Comparison of ENCODE assay signal across 9 mouse cellular contexts in the genomic region with DNA sequence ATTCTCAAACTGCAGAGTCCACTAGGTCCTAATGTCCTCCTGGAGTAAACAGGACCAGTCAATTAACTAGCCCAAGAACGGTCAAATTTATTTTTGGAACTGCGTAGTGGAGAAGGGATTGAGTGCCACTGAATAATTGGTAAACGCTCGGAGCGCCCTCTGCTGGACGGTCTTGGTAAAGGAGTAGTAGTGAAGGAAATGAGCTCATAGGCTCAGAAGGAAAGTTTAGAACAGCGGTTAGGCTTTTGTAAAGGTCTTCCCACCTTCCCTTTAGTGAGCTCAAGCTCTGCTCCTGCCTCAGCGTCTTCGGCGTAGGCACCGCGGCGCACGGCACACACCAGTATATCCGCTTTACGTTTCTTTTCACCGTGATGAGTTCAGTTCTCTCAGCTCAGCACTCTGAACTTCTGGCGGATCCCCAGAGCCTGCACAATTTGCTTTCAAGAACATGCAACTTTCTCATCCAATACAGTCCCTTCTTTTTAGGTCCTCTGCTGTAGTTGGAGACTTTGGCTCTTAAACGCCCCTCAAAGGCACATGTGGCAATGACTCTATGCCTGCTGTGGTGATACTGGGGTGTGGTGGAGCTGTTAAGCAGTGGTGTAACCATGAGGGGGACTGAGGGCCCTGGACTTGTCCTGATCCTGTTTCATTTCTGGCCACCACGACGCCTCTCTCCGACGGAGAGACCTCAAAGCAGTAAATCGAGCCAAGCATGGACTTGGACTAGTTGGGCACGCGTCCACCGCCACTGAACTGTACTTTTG. TPM values are rescaled to one million over a fixed set of nuclear protein-coding genes. Genes with fewer than 3 reads are reported as not detected.
DNase-seq lines count a peak whose midpoint lies in the region; ATAC-seq and TF ChIP-seq lines count a peak whose summit lies in the region.
"Had no signal": no experiment of that assay in that cellular context is flagged by ENCODE, and none has a peak within 500 bp of the region (broad histone marks: within the 10 kb centered on the region; RNA-seq: fewer than 3 reads in every experiment).

No protein-coding gene starts in this region.

- H3K27ac ChIP-seq in CH12.LX (ENCODE audit: insufficient read depth, low read depth) = no peak overlapping the region
- H3K27ac ChIP-seq in forebrain, embryonic 11.5 days (ENCODE audit: low read depth, low read length) = no peak overlapping the region
- peak overlapping the region; percentile 71 for H3K27ac ChIP-seq in heart, embryonic 16.5 days (ENCODE audit: low read length)
- no peak overlapping the region for H3K27ac ChIP-seq in liver, embryonic 14.5 days
- H3K27ac ChIP-seq in neural tube, embryonic 11.5 days (ENCODE audit: low read depth, low read length) = no peak overlapping the region
- peak overlapping the region; percentile 61 for H3K27ac ChIP-seq in stomach, postnatal 0 days (replicated peaks)
- H3K27ac ChIP-seq: macrophage had no signal

- H3K4me2 ChIP-seq in CH12.LX (ENCODE audit: insufficient read depth, low read depth, poor library complexity, severe bottlenecking) = peak overlapping the region; percentile 60
- peak overlapping the region; percentile 40 for H3K4me2 ChIP-seq in forebrain, embryonic 11.5 days (ENCODE audit: low read depth, low read length, severe bottlenecking)
- peak overlapping the region; percentile 75 for H3K4me2 ChIP-seq in heart, embryonic 16.5 days (ENCODE audit: low read depth, low read length)
- H3K4me2 ChIP-seq in liver, embryonic 14.5 days (ENCODE audit: low read depth) = peak overlapping the region; percentile 57
- H3K4me2 ChIP-seq in neural tube, embryonic 11.5 days (ENCODE audit: low read depth) = peak overlapping the region; percentile 8
- H3K4me2 ChIP-seq in stomach, postnatal 0 days (replicated peaks; ENCODE audit: low read depth) = peak overlapping the region; percentile 66

- peaks cover 2% of the 10 kb centered on the region for H3K9me3 ChIP-seq in CH12.LX (replicated peaks; ENCODE audit: low read length)
- H3K9me3 ChIP-seq in forebrain, embryonic 11.5 days (ENCODE audit: control insufficient read depth, low read length) = no peaks in the 10 kb centered on the region
- H3K9me3 ChIP-seq in heart, embryonic 16.5 days (replicated peaks; ENCODE audit: control insufficient read depth, low read length) = no peaks in the 10 kb centered on the region
- no peaks in the 10 kb centered on the region for H3K9me3 ChIP-seq in liver, embryonic 14.5 days (ENCODE audit: control insufficient read depth, low read length)
- H3K9me3 ChIP-seq in neural tube, embryonic 11.5 days (ENCODE audit: control insufficient read depth, low read length) = no peaks in the 10 kb centered on the region
- H3K9me3 ChIP-seq in stomach, postnatal 0 days (ENCODE audit: control insufficient read depth, low read length) = no peaks in the 10 kb centered on the region

- WGBS in forebrain, embryonic 11.5 days = 32% methylated on average over 27 of the region's 27 CpGs
- 21% methylated on average over 27 of the region's 27 CpGs for WGBS in heart, embryonic 16.5 days
- WGBS in liver, embryonic 14.5 days (ENCODE audit: insufficient replicate concordance) = 20% methylated on average over 27 of the region's 27 CpGs
- WGBS in neural tube, embryonic 11.5 days = 29% methylated on average over 27 of the region's 27 CpGs
- 22% methylated on average over 27 of the region's 27 CpGs for WGBS in stomach, postnatal 0 days

- H3K36me3 ChIP-seq in CH12.LX (replicated peaks in 1 of 2; ENCODE audit: control insufficient read depth in 1 of 2, insufficient read depth in 1 of 2, low read length in 1 of 2) = no peaks in the 10 kb centered on the region
- H3K36me3 ChIP-seq in forebrain, embryonic 11.5 days (ENCODE audit: control insufficient read depth, insufficient read depth, low read length) = no peaks in the 10 kb centered on the region
- H3K36me3 ChIP-seq in heart, embryonic 16.5 days (ENCODE audit: control insufficient read depth, insufficient read depth) = no peaks in the 10 kb centered on the region
- H3K36me3 ChIP-seq in liver, embryonic 14.5 days (replicated peaks; ENCODE audit: control insufficient read depth, insufficient read depth, low read depth) = no peaks in the 10 kb centered on the region
- H3K36me3 ChIP-seq in neural tube, embryonic 11.5 days (ENCODE audit: control insufficient read depth, insufficient read depth, low read length) = no peaks in the 10 kb centered on the region
- H3K36me3 ChIP-seq in stomach, postnatal 0 days (ENCODE audit: control insufficient read depth, insufficient read depth, low read length) = no peaks in the 10 kb centered on the region

- peak; percentile 47 for TF ChIP-seq POLR2A in CH12.LX (IDR thresholded peaks at IDR 0.05; ENCODE audit: low read depth, low read length)

- in situ Hi-C loops in CH12.LX (cut with MboI; ENCODE audit: low pct_ligation_motif_present, low pct_unique_long_range_greater_than_20kb, low sequenced_read_pairs) = loop anchor here (10.0 kb wide), 1 partner anchor 243 kb away; no protein-coding TSS in a partner anchor

- peak; percentile 92 for DNase-seq in CH12.LX (ENCODE audit: extremely low read depth)
- DNase-seq in c-Kit-positive CD71-positive TER-119-negative erythroid progenitor cells, embryonic 14.5 days (ENCODE audit: low read depth) = peak; percentile 80
- peak; percentile 93 for DNase-seq in forebrain, embryonic 11.5 days (ENCODE audit: low spot score)
- peak; percentile 89 to 99 for DNase-seq in kidney, postnatal 25 days
- peak; percentile 60 to 63 (median 63) for DNase-seq in liver, embryonic 14.5 days (ENCODE audit: low read depth in 3 of 3, low spot score in 3 of 3)
- peak; percentile 86 for DNase-seq in neural tube, embryonic 11.5 days (ENCODE audit: low spot score)
- peak; percentile 90 for DNase-seq in stomach, postnatal 0 days (ENCODE audit: low spot score)

- peaks cover 8 to 32% of the 10 kb centered on the region in 2 experiments for H3K4me1 ChIP-seq in CH12.LX (ENCODE audit: control insufficient read depth in 1 of 2, insufficient read depth in 2 of 2)
- H3K4me1 ChIP-seq in forebrain, embryonic 11.5 days (replicated peaks; ENCODE audit: control insufficient read depth, insufficient read depth, low read length) = no peaks in the 10 kb centered on the region
- H3K4me1 ChIP-seq in heart, embryonic 16.5 days (ENCODE audit: control insufficient read depth, insufficient read depth, low read length) = peaks cover 3% of the 10 kb centered on the region
- no peaks in the 10 kb centered on the region for H3K4me1 ChIP-seq in liver, embryonic 14.5 days (replicated peaks; ENCODE audit: control insufficient read depth in 2 of 2, insufficient read depth in 2 of 2, low read length in 1 of 2)
- no peaks in the 10 kb centered on the region for H3K4me1 ChIP-seq in neural tube, embryonic 11.5 days (ENCODE audit: control insufficient read depth, insufficient read depth, low read length)
- H3K4me1 ChIP-seq in stomach, postnatal 0 days (replicated peaks; ENCODE audit: control insufficient read depth, insufficient read depth) = 0 out of 2 replicates have a peak, but pooled peaks cover 3% of the 10 kb centered on the region

- peak overlapping the region in 2 of 3 experiments; percentile 3 to 22 for H3K4me3 ChIP-seq in CH12.LX (replicated peaks in 1 of 3; ENCODE audit: low read depth in 2 of 3, low read length in 2 of 3, poor library complexity in 1 of 3)
- no peak overlapping the region for H3K4me3 ChIP-seq in forebrain, embryonic 11.5 days (ENCODE audit: low read depth, low read length)
- peak overlapping the region; percentile 48 for H3K4me3 ChIP-seq in heart, embryonic 16.5 days (ENCODE audit: low read length)
- H3K4me3 ChIP-seq in liver, embryonic 14.5 days (ENCODE audit: insufficient read depth in 1 of 2, low read depth in 2 of 2, low read length in 2 of 2) = peak overlapping the region; percentile 3 to 14; a peak in 2 of 4 replicates
- H3K4me3 ChIP-seq in neural tube, embryonic 11.5 days (ENCODE audit: low read depth, low read length) = no peak overlapping the region
- H3K4me3 ChIP-seq in stomach, postnatal 0 days (ENCODE audit: low read depth, low read length) = peak overlapping the region; percentile 32

- peak; percentile 75 to 92 for TF ChIP-seq CTCF in CH12.LX (conservative IDR thresholded peaks at IDR 0.05 in 1 of 2, IDR thresholded peaks at IDR 0.05 in 1 of 2; ENCODE audit: low read depth in 2 of 2, low read length in 2 of 2)
- TF ChIP-seq CTCF in liver, embryonic 14.5 days (IDR thresholded peaks at IDR 0.05; ENCODE audit: low read depth) = peak; percentile 89
- peak; percentile 93 for TF ChIP-seq CTCF in stomach, postnatal 0 days (IDR thresholded peaks at IDR 0.05; ENCODE audit: low read depth)

- ATAC-seq in forebrain, embryonic 11.5 days (replicated peaks; ENCODE audit: low FRiP score) = peak; percentile 78
- peak; percentile 68 for ATAC-seq in heart, embryonic 16.5 days (replicated peaks; ENCODE audit: extremely low read depth, insufficient read depth, low FRiP score)
- peak; percentile 28; the same call in 1 of the 2 replicates for ATAC-seq in liver, embryonic 14.5 days (ENCODE audit: insufficient read depth)
- peak; percentile 48; the same call in 1 of the 2 replicates for ATAC-seq in neural tube, embryonic 11.5 days (ENCODE audit: insufficient read depth, low FRiP score, low TSS enrichment)
- ATAC-seq in stomach, postnatal 0 days (ENCODE audit: low FRiP score, low TSS enrichment) = peak; percentile 85

- H3K27me3 ChIP-seq in CH12.LX (replicated peaks) = no peaks in the 10 kb centered on the region
- H3K27me3 ChIP-seq in forebrain, embryonic 11.5 days (ENCODE audit: control insufficient read depth, insufficient read depth, low read length) = no peaks in the 10 kb centered on the region
- no peaks in the 10 kb centered on the region for H3K27me3 ChIP-seq in heart, embryonic 16.5 days (ENCODE audit: control insufficient read depth, insufficient read depth, low read length)
- H3K27me3 ChIP-seq in liver, embryonic 14.5 days (ENCODE audit: control insufficient read depth, insufficient read depth, low read length) = no peaks in the 10 kb centered on the region
- H3K27me3 ChIP-seq in neural tube, embryonic 11.5 days (ENCODE audit: control insufficient read depth, insufficient read depth, low read length) = no peaks in the 10 kb centered on the region
- H3K27me3 ChIP-seq in stomach, postnatal 0 days (ENCODE audit: control insufficient read depth, insufficient read depth, low read length) = no peaks in the 10 kb centered on the region

- TF ChIP-seq EP300 in CH12.LX (IDR thresholded peaks at IDR 0.05; ENCODE audit: low read length) = no peak
- no peak for TF ChIP-seq EP300 in liver, embryonic 14.5 days (IDR thresholded peaks at IDR 0.05; ENCODE audit: low read depth)
- TF ChIP-seq EP300 in stomach, postnatal 0 days (optimal IDR thresholded peaks at IDR 0.05) = no peak

- dilution Hi-C loops in CH12.LX (cut with MboI; ENCODE audit: extremely low pct_ligation_motif_present, extremely low pct_unique_long_range_greater_than_20kb, low sequenced_read_pairs) = no loop called here

- peak; percentile 80 for TF ChIP-seq RAD21 in CH12.LX (IDR thresholded peaks at IDR 0.05; ENCODE audit: low read depth, low read length)

- H3K79me2 ChIP-seq in CH12.LX (replicated peaks; ENCODE audit: control insufficient read depth, extremely low read depth, insufficient read depth, poor library complexity, severe bottlenecking) = no peaks in the 10 kb centered on the region

- H3K9ac ChIP-seq in CH12.LX (ENCODE audit: insufficient read depth, low read depth) = peak overlapping the region; percentile 26
- H3K9ac ChIP-seq in forebrain, embryonic 11.5 days (ENCODE audit: low read length) = peak overlapping the region; percentile 41; the same call in 1 of the 2 replicates
- H3K9ac ChIP-seq in heart, embryonic 16.5 days (ENCODE audit: low read length) = peak overlapping the region; percentile 77
- H3K9ac ChIP-seq in liver, embryonic 14.5 days (replicated peaks) = no peak overlapping the region
- no peak overlapping the region for H3K9ac ChIP-seq in neural tube, embryonic 11.5 days (ENCODE audit: low read length)
- H3K9ac ChIP-seq in stomach, postnatal 0 days (ENCODE audit: low read length) = peak overlapping the region; percentile 52

RNA-seq across cellular contexts. Expression of a gene that starts 16.6 kb away (rescaled TPM):
- total RNA-seq in CH12.LX (2012; rRNA removed) (10.1 and 15.6 TPM in 2 replicates), CH12.LX (2014; rRNA removed) (5.4 and 5.7 TPM in 2 replicates)
- polyA plus RNA-seq in CH12.LX (2012; ENCODE audit: insufficient read length, low read depth) = 3.4 and 4.5 TPM in 2 replicates
- 12.3 and 13.1 TPM in 2 replicates for polyA plus RNA-seq in forebrain, embryonic 11.5 days (2014; fragmentation: Nextera tagmentation; extraction: Ambion mirVana)
- polyA plus RNA-seq in heart, embryonic 16.5 days (2015; fragmentation: Nextera tagmentation; extraction: Ambion mirVana) = 12.3 and 13.8 TPM in 2 replicates
- polyA plus RNA-seq in liver, embryonic 14.5 days (2012; rRNA removed) = 0.83 and 0.98 TPM in 2 replicates
- polyA plus RNA-seq in liver, embryonic 14.5 days (2014; fragmentation: Nextera tagmentation; extraction: Ambion mirVana) = 0.99 and 1.7 TPM in 2 replicates
- polyA plus RNA-seq in neural tube, embryonic 11.5 days (2014; fragmentation: Nextera tagmentation; extraction: Ambion mirVana) = 17.3 and 17.7 TPM in 2 replicates
- polyA plus RNA-seq in stomach, postnatal 0 days (2015; fragmentation: Nextera tagmentation; extraction: Ambion mirVana) = 7.7 and 8.4 TPM in 2 replicates

RNA-seq across cellular contexts. Expression of a gene that starts 49.6 kb away (rescaled TPM):
- 0.55 and 0.64 TPM in 2 replicates for total RNA-seq in CH12.LX (2012; rRNA removed)
- 0.36 TPM in 1 of 2 replicates, not detected in the other for total RNA-seq in CH12.LX (2014; rRNA removed)
- polyA plus RNA-seq in CH12.LX (2012; ENCODE audit: insufficient read length, low read depth) = 0.23 and 0.37 TPM in 2 replicates
- polyA plus RNA-seq in forebrain, embryonic 11.5 days (2014; fragmentation: Nextera tagmentation; extraction: Ambion mirVana) = not detected in 2 replicates
- 0.11 TPM in 1 of 2 replicates, not detected in the other for polyA plus RNA-seq in heart, embryonic 16.5 days (2015; fragmentation: Nextera tagmentation; extraction: Ambion mirVana)
- polyA plus RNA-seq in liver, embryonic 14.5 days (2012; rRNA removed) = 3.2 and 5.3 TPM in 2 replicates
- polyA plus RNA-seq in liver, embryonic 14.5 days (2014; fragmentation: Nextera tagmentation; extraction: Ambion mirVana) = 8.3 and 10.9 TPM in 2 replicates
- polyA plus RNA-seq in neural tube, embryonic 11.5 days (2014; fragmentation: Nextera tagmentation; extraction: Ambion mirVana) = not detected in 2 replicates
- polyA plus RNA-seq in stomach, postnatal 0 days (2015; fragmentation: Nextera tagmentation; extraction: Ambion mirVana) = 3.2 and 3.4 TPM in 2 replicates
- polyA plus RNA-seq: macrophage had no signal

Comparison
In these comparisons a context has a peak if more than half of its experiments do, and no peak if none do; other contexts are left out.
1. H3K27ac ChIP-seq: peak in heart, embryonic 16.5 days (single experiment) and stomach, postnatal 0 days (single experiment); none in CH12.LX (single experiment), forebrain, embryonic 11.5 days (single experiment), liver, embryonic 14.5 days (single experiment) and neural tube, embryonic 11.5 days (single experiment).
2. H3K4me2 ChIP-seq: peak in every context shown above with its lines; median percentile 75 in heart, embryonic 16.5 days; 66 in stomach, postnatal 0 days; 60 in CH12.LX; 57 in liver, embryonic 14.5 days; 40 in forebrain, embryonic 11.5 days; 8 in neural tube, embryonic 11.5 days.
3. H3K4me3 ChIP-seq: peak in CH12.LX (2 of 3), heart, embryonic 16.5 days (single experiment), liver, embryonic 14.5 days (2 of 2) and stomach, postnatal 0 days (single experiment); none in forebrain, embryonic 11.5 days (single experiment) and neural tube, embryonic 11.5 days (single experiment).
4. H3K9ac ChIP-seq: peak in CH12.LX (single experiment), forebrain, embryonic 11.5 days (single experiment), heart, embryonic 16.5 days (single experiment) and stomach, postnatal 0 days (single experiment); none in liver, embryonic 14.5 days (single experiment) and neural tube, embryonic 11.5 days (single experiment).
5. ATAC-seq: peak in every context shown above with its lines; median percentile 85 in stomach, postnatal 0 days; 78 in forebrain, embryonic 11.5 days; 68 in heart, embryonic 16.5 days; 48 in neural tube, embryonic 11.5 days; 28 in liver, embryonic 14.5 days.
6. Peak in every context shown above with its lines, with median percentiles within 50 percentile points of each other: DNase-seq and CTCF ChIP-seq.